Mouse (Mus musculus) G1E (cell line): ENCODE measurements around the gene Osm.

Source experiments
- CTCF ChIP-seq: IDR thresholded peaks from 2 replicates; pipeline ENCODE4 v1.5.1; 2012; ENCODE audit warnings: low read depth, low read length, inconsistent platforms, mixed read lengths
- GATA1 ChIP-seq: IDR thresholded peaks from 2 replicates; pipeline ENCODE4 v1.6.1; 2012; ENCODE audit warnings: borderline replicate concordance, low read length, inconsistent platforms, mixed read lengths
- GATA2 ChIP-seq: IDR thresholded peaks from 2 replicates; pipeline ENCODE4 v1.6.1; 2012; ENCODE audit warnings: low read depth, low read length, inconsistent platforms, borderline replicate concordance
- POLR2AphosphoS5 ChIP-seq: IDR thresholded peaks from 2 replicates; pipeline ENCODE4 v1.6.1; 2012; ENCODE audit warnings: low read depth, low read length, inconsistent platforms; ENCODE audit not compliant: insufficient replicate concordance

- TF ChIP-seq GATA1 (no peak), CTCF (no peak), POLR2AphosphoS5 (no peak), GATA2 (no peak)
These were observed 43.7 kb downstream of the Osm start for GRCm38 (mm10) chr11:4279909-4280308.
